Mouse (Mus musculus) hindbrain, embryonic 10.5 days (tissue): ENCODE measurements around the gene 4921539E11Rik. TPM values are rescaled to one million over a fixed set of nuclear protein-coding genes. Genes with fewer than 3 reads are reported as not detected.

Source experiments
- DNase-seq: peaks from one replicate; pipeline ENCODE4 v3.0.0-alpha.2; 2017; ENCODE audit warnings: low spot score
- H3K27ac ChIP-seq: fragments of 300-500 bp; sonication (generic); 2 replicates; pipeline ENCODE4 v1.5.1; 2016; ENCODE audit warnings: mild to moderate bottlenecking, moderate library complexity
- H3K27me3 ChIP-seq: fragments of 300-500 bp; sonication (generic); 2 replicates; pipeline ENCODE4 v1.6.1; 2016; ENCODE audit warnings: mild to moderate bottlenecking; ENCODE audit not compliant: poor library complexity, insufficient read depth, severe bottlenecking
- H3K36me3 ChIP-seq: fragments of 300-500 bp; sonication (generic); 2 replicates; pipeline ENCODE4 v1.6.1; 2016; ENCODE audit warnings: mild to moderate bottlenecking, moderate library complexity
- H3K4me1 ChIP-seq: fragments of 300-500 bp; sonication (generic); replicated peaks from 2 replicates; pipeline ENCODE4 v1.6.1; 2016; ENCODE audit warnings: mild to moderate bottlenecking
- H3K4me3 ChIP-seq: fragments of 300-500 bp; sonication (generic); 2 replicates; pipeline ENCODE4 v1.5.1; 2016; ENCODE audit warnings: mild to moderate bottlenecking, moderate library complexity
- H3K9me3 ChIP-seq: fragments of 300-500 bp; sonication (generic); 2 replicates; pipeline ENCODE4 v1.6.1; 2016; ENCODE audit warnings: mild to moderate bottlenecking, moderate library complexity
- WGBS: fragments of 180-500 bp; shearing (Covaris S2); methylation state at CpG from one replicate; pipeline ENCODE4 v1.1.7; 2016; 5-methylcytosine and 5-hydroxymethylcytosine counted together
- polyA plus RNA-seq: library from polyadenylated mRNA; unstranded; fragments of >200 nt; fragmentation: Nextera tagmentation; extraction: Ambion mirVana; gene quantifications from 2 replicates; pipeline ENCODE4 v1.2.1, GENCODE M21; 2016

The 4921539E11Rik gene
- polyA plus RNA-seq, 1 experiment from 2014 or later = not detected

DNA sequence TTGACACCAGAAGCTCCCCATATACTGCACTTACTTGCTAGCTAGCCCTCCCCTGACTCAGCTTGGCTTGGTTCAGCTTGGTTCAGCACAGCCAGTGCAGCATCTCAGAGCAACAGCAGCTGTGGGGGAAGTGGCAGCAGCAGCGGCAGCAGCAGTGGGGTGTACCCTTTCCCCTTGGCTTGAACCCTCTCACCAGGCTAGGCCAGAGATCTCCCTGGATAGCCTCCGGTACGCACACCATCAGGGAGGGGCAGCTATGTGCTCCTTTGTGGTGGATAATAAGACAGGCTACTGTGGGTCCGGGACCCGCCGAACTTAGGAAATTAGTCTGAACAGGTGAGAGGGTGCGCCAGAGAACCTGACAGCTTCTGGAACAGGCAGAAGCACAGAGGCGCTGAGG, 17.6 kb downstream of the 4921539E11Rik start:
- 75% methylated on average over 7 of the region's 8 CpGs for WGBS
- no peaks in the 10 kb centered on the region for H3K4me1 ChIP-seq
- H3K4me3 ChIP-seq = no peak overlapping the region
- no peaks in the 10 kb centered on the region for H3K27me3 ChIP-seq
- H3K27ac ChIP-seq = no peak overlapping the region
- no peak for DNase-seq
- no peaks in the 10 kb centered on the region for H3K36me3 ChIP-seq
- H3K9me3 ChIP-seq = no peaks in the 10 kb centered on the region

DNA sequence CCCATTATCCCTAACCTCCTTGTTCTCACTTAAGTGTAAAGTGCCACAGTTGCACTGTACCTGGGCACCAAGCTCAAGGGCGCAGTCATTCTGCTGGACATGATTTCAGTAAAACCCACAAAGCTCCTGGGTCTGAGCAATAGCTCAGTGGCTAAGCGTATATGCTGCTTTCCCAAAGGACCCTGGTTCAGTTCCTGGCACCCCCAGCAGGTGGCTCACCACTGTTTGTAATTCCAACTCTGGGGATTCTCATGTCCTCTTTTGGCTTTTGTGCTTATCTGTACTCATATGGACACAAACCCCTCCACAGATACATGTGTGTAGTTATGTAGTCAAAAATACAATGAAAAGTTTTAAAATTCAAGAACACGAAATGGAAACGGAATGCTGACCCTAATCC, 21.3 kb downstream of the 4921539E11Rik start:
- H3K36me3 ChIP-seq = no peaks in the 10 kb centered on the region
- no peak overlapping the region for H3K4me3 ChIP-seq
- no peaks in the 10 kb centered on the region for H3K27me3 ChIP-seq
- no peak overlapping the region for H3K27ac ChIP-seq
- no peak for DNase-seq
- peaks cover 5% of the 10 kb centered on the region; the same call in 1 of the 2 replicates for H3K4me1 ChIP-seq
- 85% methylated on average over 4 of the region's 4 CpGs for WGBS
- no peaks in the 10 kb centered on the region for H3K9me3 ChIP-seq

DNA sequence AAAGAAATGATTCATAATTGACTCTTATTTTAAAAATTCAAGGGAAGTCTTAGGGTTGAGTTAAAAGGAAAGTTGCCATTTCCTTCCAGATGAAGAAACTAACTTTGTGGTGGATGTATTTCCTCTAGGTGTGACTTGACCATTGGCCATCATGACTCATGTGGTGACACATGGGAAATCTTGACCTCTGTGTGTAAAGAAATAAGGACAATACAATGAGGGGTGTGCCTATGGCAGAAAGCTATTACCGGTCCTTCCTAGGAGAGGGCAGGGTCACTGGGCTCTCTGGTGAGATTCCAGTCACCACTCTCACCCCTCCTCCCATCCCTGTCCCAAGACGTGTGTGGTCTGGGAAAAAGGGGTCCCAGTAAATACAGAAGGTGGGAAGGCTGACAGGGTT, 25.5 kb downstream of the 4921539E11Rik start:
- 29% methylated on average over 2 of the region's 2 CpGs for WGBS
- Histone ChIP-seq H3K27ac (no peak overlapping the region), H3K9me3 (no peaks in the 10 kb centered on the region), H3K4me1 (peaks cover 16% of the 10 kb centered on the region), H3K36me3 (no peaks in the 10 kb centered on the region), H3K27me3 (no peaks in the 10 kb centered on the region), H3K4me3 (no peak overlapping the region)
- DNase-seq = no peak

DNA sequence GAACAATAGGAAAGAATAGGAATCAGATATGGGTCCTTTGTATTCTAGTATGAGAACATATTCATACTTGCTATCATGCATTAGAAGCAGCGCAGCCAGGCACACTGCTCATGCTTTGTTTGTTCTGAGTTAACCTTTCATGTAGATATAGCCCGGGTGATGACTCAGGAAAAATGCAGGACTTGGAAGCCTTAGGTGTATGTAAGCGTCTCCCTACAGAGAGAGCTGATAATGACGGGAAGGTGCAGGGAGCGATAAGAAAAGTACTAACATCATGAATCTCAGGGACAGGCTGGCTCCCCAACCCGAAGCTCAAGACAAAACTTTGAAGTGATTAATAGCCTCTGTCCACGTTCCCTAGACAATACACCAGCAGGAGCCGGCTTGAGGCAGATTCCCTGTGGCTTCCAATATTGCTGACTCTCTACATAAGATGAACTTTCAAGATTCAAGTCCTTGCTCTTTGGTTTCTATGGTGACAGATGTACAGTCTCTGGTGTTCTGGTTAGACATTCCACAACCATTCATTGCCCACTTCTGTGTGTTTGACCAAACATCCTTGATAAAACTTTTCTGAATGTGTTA, 26.8 kb downstream of the 4921539E11Rik start:
- H3K4me1 ChIP-seq = peaks cover 16% of the 10 kb centered on the region
- no peaks in the 10 kb centered on the region for H3K27me3 ChIP-seq
- no peaks in the 10 kb centered on the region for H3K36me3 ChIP-seq
- 42% methylated on average over 8 of the region's 8 CpGs for WGBS
- H3K27ac ChIP-seq = no peak overlapping the region; the same call in 1 of the 2 replicates
- no peak overlapping the region for H3K4me3 ChIP-seq
- DNase-seq = peak; percentile 18
- H3K9me3 ChIP-seq = no peaks in the 10 kb centered on the region

DNA sequence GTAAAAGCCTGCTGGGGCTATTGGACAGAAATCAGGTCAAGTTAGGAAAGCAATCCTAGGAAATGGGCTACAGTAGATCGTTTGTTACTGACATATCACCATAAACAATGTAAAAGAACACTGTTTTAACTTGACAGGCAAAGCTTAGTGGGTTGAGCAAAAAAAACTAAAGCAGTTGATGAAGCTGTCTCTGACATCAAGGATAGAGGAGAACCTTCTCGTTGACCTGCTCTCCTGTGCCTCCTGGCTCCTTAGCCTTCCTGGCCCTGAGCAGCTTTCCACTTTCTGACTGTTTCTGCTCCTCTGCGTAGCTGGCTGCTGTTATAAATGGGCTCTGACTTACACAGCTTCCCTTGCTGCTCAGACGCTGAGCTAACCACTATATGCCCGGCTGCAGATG, 27.3 kb downstream of the 4921539E11Rik start:
- Histone ChIP-seq H3K9me3 (no peaks in the 10 kb centered on the region), H3K27me3 (no peaks in the 10 kb centered on the region), H3K27ac (no peak overlapping the region; the same call in 1 of the 2 replicates), H3K4me1 (peaks cover 16% of the 10 kb centered on the region), H3K4me3 (no peak overlapping the region), H3K36me3 (no peaks in the 10 kb centered on the region)
- no peak for DNase-seq
- 73% methylated on average over 5 of the region's 5 CpGs for WGBS

DNA sequence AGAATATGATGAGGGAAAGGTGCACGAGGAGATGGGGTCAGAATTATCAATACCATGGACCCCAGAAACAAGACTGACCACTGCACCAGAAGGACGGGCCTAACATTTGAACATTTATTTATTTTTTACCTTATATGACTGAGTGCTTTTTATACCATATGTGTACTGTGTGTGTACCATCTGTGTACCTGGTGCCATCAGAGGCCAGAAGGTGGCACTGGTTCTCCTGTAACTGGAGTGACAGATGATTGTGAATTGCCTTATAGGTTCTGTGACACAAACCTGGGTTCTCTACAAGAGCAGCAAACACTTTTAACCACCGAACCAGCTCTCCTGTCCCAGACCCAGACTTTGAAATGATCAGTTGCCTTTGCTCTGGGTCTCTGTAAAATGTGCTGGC, 31.8 kb downstream of the 4921539E11Rik start:
- WGBS = 84% methylated on average over 3 of the region's 3 CpGs

DNA sequence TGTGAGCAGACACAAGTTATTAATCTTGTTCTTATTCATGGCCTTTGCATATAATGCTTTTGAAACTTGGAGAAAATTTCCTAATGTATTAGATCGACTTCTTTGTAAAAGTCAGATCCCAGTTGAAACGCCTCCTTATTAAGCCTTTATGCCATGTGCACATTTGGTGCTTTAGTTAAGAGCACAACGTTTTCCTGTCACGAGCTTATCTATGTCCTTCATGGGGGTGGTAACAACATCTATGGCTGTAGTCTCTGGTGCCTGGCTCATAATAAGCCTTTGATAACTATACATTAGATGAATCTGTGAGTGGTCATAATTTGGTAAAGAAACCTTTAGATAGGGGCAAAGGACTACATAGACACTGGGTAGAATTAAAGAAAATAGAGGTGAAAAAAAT, 36.8 kb downstream of the 4921539E11Rik start:
- no peak overlapping the region for H3K27ac ChIP-seq
- no peaks in the 10 kb centered on the region for H3K4me1 ChIP-seq
- no peak for DNase-seq
- no peaks in the 10 kb centered on the region for H3K9me3 ChIP-seq
- H3K36me3 ChIP-seq = no peaks in the 10 kb centered on the region
- H3K4me3 ChIP-seq = no peak overlapping the region
- no peaks in the 10 kb centered on the region for H3K27me3 ChIP-seq
- 83% methylated on average over 4 of the region's 4 CpGs for WGBS

More for the DNA sequence above, 31.8 kb downstream of the 4921539E11Rik start:
- H3K27me3 ChIP-seq = no peaks in the 10 kb centered on the region
- no peak overlapping the region for H3K4me3 ChIP-seq
- DNase-seq = no peak
- H3K36me3 ChIP-seq = no peaks in the 10 kb centered on the region
- H3K4me1 ChIP-seq = peaks cover 6% of the 10 kb centered on the region
- no peak overlapping the region for H3K27ac ChIP-seq
- H3K9me3 ChIP-seq = no peaks in the 10 kb centered on the region

DNA sequence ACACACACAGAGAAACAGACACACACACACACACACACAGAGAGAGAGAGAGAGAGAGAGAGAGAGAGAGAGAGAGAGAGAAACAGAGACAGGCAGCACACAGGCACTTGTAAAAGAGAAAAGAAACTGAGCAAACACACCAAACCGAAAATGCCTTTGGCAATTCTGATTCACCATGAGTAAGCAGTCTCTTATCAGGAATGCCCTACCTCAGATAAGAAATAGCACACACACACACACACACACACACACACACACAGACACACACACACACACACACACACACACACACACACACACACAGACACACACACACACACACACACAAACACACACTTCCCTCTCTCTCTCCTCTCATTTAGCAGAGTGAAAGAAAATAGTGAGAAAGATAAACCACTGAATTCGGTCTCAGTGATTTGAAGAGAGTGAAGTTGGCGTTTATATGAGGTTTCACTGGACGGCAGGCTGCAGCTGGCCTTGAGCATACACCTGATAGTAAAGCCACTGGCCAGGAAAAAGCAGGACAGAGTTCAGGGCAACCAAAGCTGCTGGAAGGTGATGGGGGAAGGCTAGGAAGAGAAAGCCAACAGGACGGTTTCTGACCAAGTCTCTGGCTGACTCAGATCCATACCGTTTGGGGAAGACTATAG, 41.1 kb downstream of the 4921539E11Rik start:
- H3K4me3 ChIP-seq = no peak overlapping the region
- no peaks in the 10 kb centered on the region for H3K27me3 ChIP-seq
- DNase-seq = no peak
- H3K27ac ChIP-seq = no peak overlapping the region
- H3K9me3 ChIP-seq = no peaks in the 10 kb centered on the region
- H3K36me3 ChIP-seq = no peaks in the 10 kb centered on the region
- H3K4me1 ChIP-seq = no peaks in the 10 kb centered on the region
- WGBS = 74% methylated on average over 6 of the region's 6 CpGs

DNA sequence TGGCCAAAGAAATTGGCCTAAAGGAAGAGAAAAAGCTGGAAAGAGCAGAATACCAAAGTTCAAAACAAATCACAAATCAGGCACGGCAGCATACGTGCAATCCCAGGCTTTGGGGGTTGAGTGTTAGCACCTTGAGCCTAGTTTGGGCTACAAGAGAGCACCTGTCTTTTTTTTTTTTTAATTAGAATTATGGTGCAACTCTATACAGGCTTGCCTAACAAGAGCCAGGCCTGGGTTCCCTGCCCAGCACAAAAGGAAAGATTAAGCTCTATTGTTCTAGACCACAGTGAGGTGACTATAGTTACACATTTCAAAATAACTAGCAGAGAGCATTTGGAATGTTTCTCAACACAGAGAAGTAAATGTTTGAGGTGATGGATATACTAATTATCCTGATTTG, 42.9 kb downstream of the 4921539E11Rik start:
- DNase-seq = no peak
- Histone ChIP-seq H3K4me1 (no peaks in the 10 kb centered on the region), H3K9me3 (no peaks in the 10 kb centered on the region), H3K4me3 (no peak overlapping the region), H3K36me3 (no peaks in the 10 kb centered on the region), H3K27ac (no peak overlapping the region), H3K27me3 (no peaks in the 10 kb centered on the region)
- 91% methylated on average over 2 of the region's 2 CpGs for WGBS

DNA sequence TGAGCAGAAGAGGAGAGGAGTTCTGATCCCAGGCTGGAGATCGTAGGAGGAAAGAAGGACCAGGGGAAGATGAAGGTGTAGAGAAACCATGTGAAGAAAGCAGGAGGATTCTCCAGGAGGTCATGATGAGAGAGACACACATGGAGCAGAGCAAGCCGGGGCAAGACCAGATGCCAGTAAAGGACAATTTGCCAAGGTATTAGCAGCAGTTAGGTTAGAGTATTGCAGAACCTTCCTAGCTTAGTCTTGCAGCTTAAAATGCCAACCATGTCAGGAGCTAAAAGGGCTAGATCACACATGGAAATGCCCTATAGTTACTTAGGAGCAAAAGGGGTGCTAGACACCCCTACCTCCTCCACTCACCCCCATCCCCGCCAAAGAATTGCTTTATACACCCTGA, 43.4 kb downstream of the 4921539E11Rik start:
- no peaks in the 10 kb centered on the region for H3K4me1 ChIP-seq
- no peaks in the 10 kb centered on the region for H3K9me3 ChIP-seq
- H3K36me3 ChIP-seq = no peaks in the 10 kb centered on the region
- no peak for DNase-seq
- no peaks in the 10 kb centered on the region for H3K27me3 ChIP-seq
- no peak overlapping the region for H3K27ac ChIP-seq
- no peak overlapping the region for H3K4me3 ChIP-seq
- 85% methylated on average over 3 of the region's 3 CpGs for WGBS

DNA sequence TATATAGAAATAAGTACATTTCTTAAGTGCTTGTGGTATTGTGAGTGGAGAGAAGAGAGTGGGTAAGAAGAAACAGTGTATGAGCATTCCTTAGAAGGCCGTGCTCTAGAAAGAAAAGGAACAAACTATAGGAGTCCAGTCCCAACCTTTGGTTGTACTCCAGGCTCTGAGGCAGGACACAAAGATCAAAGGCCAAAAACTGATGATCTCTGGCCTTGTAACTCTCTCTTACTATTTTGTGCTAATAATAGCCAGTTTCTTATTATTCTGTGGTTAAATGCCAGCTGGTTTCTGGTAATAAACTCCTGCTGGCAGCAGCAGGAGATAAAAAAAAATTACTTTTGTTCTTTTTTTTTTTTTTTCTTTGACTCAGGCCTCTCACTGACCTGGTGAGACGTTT, 58.5 kb downstream of the 4921539E11Rik start:
- WGBS = 25% methylated on average over 2 of the region's 2 CpGs
- Histone ChIP-seq H3K4me1 (no peaks in the 10 kb centered on the region), H3K27me3 (no peaks in the 10 kb centered on the region), H3K36me3 (no peaks in the 10 kb centered on the region), H3K4me3 (no peak overlapping the region), H3K27ac (no peak overlapping the region), H3K9me3 (no peaks in the 10 kb centered on the region)
- no peak for DNase-seq

DNA sequence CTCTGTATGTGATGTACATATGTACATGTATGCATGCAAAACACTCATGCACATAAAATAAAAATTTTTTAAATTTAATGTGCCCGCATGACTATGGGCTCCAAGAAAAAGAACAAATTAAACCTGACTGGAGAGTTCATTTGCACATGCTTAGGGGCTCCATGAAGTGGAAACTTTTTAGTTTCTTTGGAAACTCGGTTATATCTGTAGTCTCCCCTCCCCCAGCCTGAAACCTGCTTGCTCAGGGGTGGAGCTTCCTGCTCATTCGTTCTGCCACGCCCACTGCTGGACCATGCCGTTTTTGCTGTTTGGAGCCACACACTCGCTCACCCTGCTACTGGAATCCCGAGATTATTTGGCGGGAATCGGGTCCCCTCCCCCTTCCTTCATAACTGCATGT, 67.8 kb downstream of the 4921539E11Rik start:
- Histone ChIP-seq H3K27me3 (no peaks in the 10 kb centered on the region), H3K27ac (no peak overlapping the region), H3K9me3 (no peaks in the 10 kb centered on the region), H3K36me3 (no peaks in the 10 kb centered on the region; the same call in 1 of the 2 replicates), H3K4me3 (no peak overlapping the region), H3K4me1 (peaks cover 14% of the 10 kb centered on the region)
- no peak for DNase-seq
- WGBS = 37% methylated on average over 9 of the region's 9 CpGs

DNA sequence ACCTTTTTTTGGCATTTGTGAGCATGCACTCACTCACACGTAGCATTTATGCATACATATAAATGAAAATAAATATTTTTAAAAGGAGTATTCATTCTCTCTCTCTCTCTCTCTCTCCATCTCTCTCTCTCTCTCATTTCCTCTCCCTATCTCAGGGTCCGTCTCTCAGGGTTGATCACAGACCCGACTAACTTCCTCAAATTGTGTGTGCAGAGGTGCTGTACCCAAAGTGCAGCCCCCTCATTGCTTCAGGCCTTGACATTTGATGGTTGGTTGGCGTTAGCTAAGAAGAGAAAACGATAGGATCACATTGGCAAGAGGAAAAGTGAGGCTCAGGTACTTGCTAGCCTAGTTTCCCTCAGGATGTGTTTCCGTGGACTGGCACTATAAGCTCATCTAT, 68.9 kb downstream of the 4921539E11Rik start:
- peaks cover 14% of the 10 kb centered on the region for H3K4me1 ChIP-seq
- H3K27me3 ChIP-seq = no peaks in the 10 kb centered on the region
- no peaks in the 10 kb centered on the region; the same call in 1 of the 2 replicates for H3K36me3 ChIP-seq
- H3K27ac ChIP-seq = no peak overlapping the region
- no peak overlapping the region for H3K4me3 ChIP-seq
- no peak for DNase-seq
- H3K9me3 ChIP-seq = no peaks in the 10 kb centered on the region
- 84% methylated on average over 6 of the region's 6 CpGs for WGBS
